Mouse (Mus musculus): ENCODE data around the gene Akt1s1.

Akt1s1 gene

GRCm38 (mm10) chr7:44824872-44825271 is 23.9 kb upstream of the Akt1s1 start:
- in situ Hi-C loops (cut with MboI, MseI) = loop anchor here in 1 of 2 experiments (5.0 kb wide), 1 partner anchor 103 kb away; no protein-coding TSS in a partner anchor

GRCm38 (mm10) chr7:44826771-44827170 is 22.0 kb upstream of the Akt1s1 start:
- in situ Hi-C loops (cut with MboI, MseI) = loop anchor here in 1 of 2 experiments (5.0 kb wide), 1 partner anchor 104 kb away; no protein-coding TSS in a partner anchor

GRCm38 (mm10) chr7:44828706-44829105 is 20.1 kb upstream of the Akt1s1 start:
- in situ Hi-C loops (cut with MboI, MseI) = loop anchor here in 1 of 2 experiments (5.0 kb wide), 1 partner anchor 106 kb away; no protein-coding TSS in a partner anchor

GRCm38 (mm10) chr7:44832763-44833162 is 16.0 kb upstream of the Akt1s1 start:
- in situ Hi-C loops (cut with MboI, MseI) = no loop called here

- in situ Hi-C loops (cut with MboI, MseI) = no loop called here
Measured at GRCm38 (mm10) chr7:44835373-44836015, 13.3 kb upstream of the Akt1s1 start.

GRCm38 (mm10) chr7:44836016-44836404 is 12.8 kb upstream of the Akt1s1 start:
- in situ Hi-C loops (cut with MboI, MseI) = no loop called here

- in situ Hi-C loops (cut with MboI, MseI) = no loop called here
Measured at GRCm38 (mm10) chr7:44836423-44837053, 12.3 kb upstream of the Akt1s1 start.

GRCm38 (mm10) chr7:44838073-44838472 is 10.7 kb upstream of the Akt1s1 start:
- in situ Hi-C loops (cut with MboI, MseI) = no loop called here

- in situ Hi-C loops (cut with MboI, MseI) = no loop called here
Measured at GRCm38 (mm10) chr7:44839171-44839490, 9.7 kb upstream of the Akt1s1 start.

GRCm38 (mm10) chr7:44839491-44840191 is 9.2 kb upstream of the Akt1s1 start:
- in situ Hi-C loops (cut with MboI, MseI) = no loop called here

- in situ Hi-C loops (cut with MboI, MseI) = no loop called here
Measured at GRCm38 (mm10) chr7:44840426-44840825, 8.4 kb upstream of the Akt1s1 start.

- in situ Hi-C loops (cut with MboI, MseI) = no loop called here
Measured at GRCm38 (mm10) chr7:44841825-44842463, 6.8 kb upstream of the Akt1s1 start.

- in situ Hi-C loops (cut with MboI, MseI) = no loop called here
Measured at GRCm38 (mm10) chr7:44845006-44845405, 3.8 kb upstream of the Akt1s1 start.

GRCm38 (mm10) chr7:44846804-44847203 is 2.0 kb upstream of the Akt1s1 start:
- in situ Hi-C loops (cut with MboI, MseI) = no loop called here

- in situ Hi-C loops (cut with MboI, MseI) = no loop called here
Measured at GRCm38 (mm10) chr7:44847772-44848171, 1.0 kb upstream of the Akt1s1 start.

- in situ Hi-C loops (cut with MboI, MseI) = loop anchor here in 1 of 2 experiments (5.0 to 10.0 kb wide), 6 partner anchors 102 to 1055 kb away; partner anchors contain the start of genes Fam83e, Klk8, Klk9 and Nr1h2
Measured at GRCm38 (mm10) chr7:44849416-44850111, 773 bp downstream of the Akt1s1 start.

GRCm38 (mm10) chr7:44850146-44850545 is 1.4 kb downstream of the Akt1s1 start:
- in situ Hi-C loops (cut with MboI, MseI) = loop anchor here in 1 of 2 experiments (5.0 to 10.0 kb wide), 6 partner anchors 103 to 1055 kb away; partner anchors contain the start of genes Fam83e, Klk8, Klk9 and Nr1h2

- in situ Hi-C loops (cut with MboI, MseI) = loop anchor here in 1 of 2 experiments (5.0 to 10.0 kb wide), 6 partner anchors 104 to 1056 kb away; partner anchors contain the start of genes Fam83e, Klk8, Klk9 and Nr1h2
Measured at GRCm38 (mm10) chr7:44850789-44851624, 2.2 kb downstream of the Akt1s1 start.

GRCm38 (mm10) chr7:44851625-44852234 is 2.9 kb downstream of the Akt1s1 start:
- in situ Hi-C loops (cut with MboI, MseI) = loop anchor here in 1 of 2 experiments (5.0 to 10.0 kb wide), 6 partner anchors 104 to 1057 kb away; partner anchors contain the start of genes Fam83e, Klk8, Klk9 and Nr1h2
